Mouse (Mus musculus) stomach, postnatal 0 days (tissue): ENCODE data around the gene Slc38a5.

Experiments
- CTCF ChIP-seq: IDR thresholded peaks from 2 replicates; pipeline ENCODE4 v1.5.1; 2016; ENCODE audit warnings: antibody characterized with exemption, low read depth, mild to moderate bottlenecking, moderate library complexity
- EP300 ChIP-seq: optimal IDR thresholded peaks from 2 replicates; pipeline ENCODE3; 2016; ENCODE audit warnings: antibody characterized with exemption

DNA sequence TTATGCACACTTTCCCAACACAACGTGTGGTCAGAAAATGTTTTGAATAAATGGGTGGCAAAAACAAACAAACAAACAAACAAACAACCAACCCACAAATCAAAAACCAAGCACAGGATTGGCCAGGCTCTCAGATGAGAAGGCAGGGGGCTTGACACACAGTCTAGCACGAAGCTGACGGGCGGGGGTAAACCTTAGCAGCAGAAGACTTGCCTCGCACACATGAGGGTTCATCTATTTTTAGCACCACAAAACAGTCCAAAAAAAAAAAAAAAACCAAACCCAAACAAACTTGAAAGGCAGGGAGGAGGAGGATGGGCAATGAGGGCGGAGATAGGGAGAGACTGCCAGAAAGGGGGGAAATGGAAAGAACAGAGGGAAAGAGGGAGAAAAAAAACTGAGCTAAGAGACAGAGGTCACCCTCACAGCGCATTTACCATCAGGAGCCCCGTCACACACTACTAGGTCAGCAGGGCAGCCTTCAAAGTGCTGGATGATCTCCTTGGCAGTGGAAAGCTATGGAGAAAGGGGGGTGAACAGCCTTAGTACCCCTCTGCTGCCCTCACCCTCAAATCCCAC is 22.3 kb upstream of the Slc38a5 start:
- TF ChIP-seq CTCF (no peak), EP300 (no peak)
